Mouse (Mus musculus) stomach, embryonic 15.5 days (tissue): ENCODE results near the gene Apob. TPM values are rescaled to one million over a fixed set of nuclear protein-coding genes. Genes with fewer than 3 reads are reported as not detected.

Experiments
- ATAC-seq: fragments of 200-750 bp; cut with Nextera tagmentation; 2 replicates; pipeline ENCODE4 v1.8.0; 2017; ENCODE audit warnings: low read depth, moderate number of reproducible peaks, moderate TSS enrichment; ENCODE audit not compliant: insufficient read depth, low FRiP score
- H3K27ac ChIP-seq: fragments of 300-500 bp; sonication (generic); 2 replicates; pipeline ENCODE4 v1.5.1; 2015; ENCODE audit warnings: mild to moderate bottlenecking, inconsistent platforms
- H3K27me3 ChIP-seq: fragments of 300-500 bp; sonication (generic); replicated peaks from 2 replicates; pipeline ENCODE4 v1.6.1; 2015; ENCODE audit warnings: inconsistent platforms
- H3K36me3 ChIP-seq: fragments of 300-500 bp; sonication (generic); 2 replicates; pipeline ENCODE4 v1.6.1; 2015; ENCODE audit warnings: inconsistent platforms
- H3K4me1 ChIP-seq: fragments of 300-500 bp; sonication (generic); 2 replicates; pipeline ENCODE4 v1.6.1; 2015; ENCODE audit warnings: inconsistent platforms
- H3K4me2 ChIP-seq: fragments of 300-500 bp; sonication (generic); 2 replicates; pipeline ENCODE4 v1.6.1; 2015; ENCODE audit warnings: mild to moderate bottlenecking, inconsistent platforms
- H3K4me3 ChIP-seq: fragments of 300-500 bp; sonication (generic); replicated peaks from 2 replicates; pipeline ENCODE4 v1.5.1; 2015; ENCODE audit warnings: inconsistent platforms
- H3K9ac ChIP-seq: fragments of 300-500 bp; sonication (generic); 2 replicates; pipeline ENCODE4 v1.6.1; 2015; ENCODE audit warnings: inconsistent platforms
- H3K9me3 ChIP-seq: fragments of 300-500 bp; sonication (generic); 2 replicates; pipeline ENCODE4 v1.6.1; 2016; ENCODE audit warnings: inconsistent platforms
- WGBS: fragments of 180-500 bp; shearing (Covaris S2); methylation state at CpG from one replicate; pipeline ENCODE4 v1.1.7; 2015; 5-methylcytosine and 5-hydroxymethylcytosine counted together
- polyA plus RNA-seq: library from polyadenylated mRNA; unstranded; fragments of >200 nt; fragmentation: Nextera tagmentation; extraction: Ambion mirVana; gene quantifications from 2 replicates; pipeline ENCODE4 v1.2.1, GENCODE M21; 2015

The Apob gene
- polyA plus RNA-seq, 1 experiment from 2014 or later, result 11.0 TPM

GRCm38 (mm10) chr12:8042626-8043394 lies 65.4 kb downstream of the Apob start:
- Histone ChIP-seq H3K36me3 (no peaks in the 10 kb centered on the region), H3K27me3 (no peaks in the 10 kb centered on the region), H3K9ac (no peak overlapping the region), H3K4me3 (no peak overlapping the region), H3K4me1 (no peaks in the 10 kb centered on the region), H3K4me2 (no peak overlapping the region), H3K27ac (no peak overlapping the region), H3K9me3 (no peaks in the 10 kb centered on the region)
- ATAC-seq, result no peak
- WGBS, result 62% methylated on average over 7 of the region's 7 CpGs

DNA sequence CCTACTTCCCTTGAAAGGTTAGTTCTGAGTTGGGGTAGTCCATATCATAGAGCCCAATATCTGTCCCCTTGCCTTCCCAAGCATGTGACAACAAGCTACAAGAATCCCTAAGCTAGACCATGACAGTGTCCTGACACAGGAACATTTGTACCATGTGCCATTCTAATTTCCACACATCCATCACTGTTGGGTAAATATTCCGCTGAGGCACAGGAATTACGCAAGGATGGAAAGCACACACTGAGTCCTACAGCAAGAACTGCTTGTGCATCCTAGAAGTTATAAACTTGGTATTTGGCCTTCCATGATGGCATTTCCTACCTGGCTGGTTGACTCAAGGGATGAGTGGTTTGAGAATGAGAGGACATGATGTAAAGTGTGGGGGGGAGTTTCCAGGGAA lies 69.6 kb downstream of the Apob start:
- Histone ChIP-seq H3K4me3 (no peak overlapping the region), H3K4me2 (no peak overlapping the region), H3K27me3 (no peaks in the 10 kb centered on the region), H3K9ac (no peak overlapping the region), H3K36me3 (no peaks in the 10 kb centered on the region), H3K9me3 (no peaks in the 10 kb centered on the region), H3K27ac (no peak overlapping the region), H3K4me1 (no peaks in the 10 kb centered on the region)
- WGBS, result 83% methylated on average over 2 of the region's 2 CpGs
- no peak for ATAC-seq

- ATAC-seq, result no peak
- no peak overlapping the region for H3K4me2 ChIP-seq
- no peak overlapping the region for H3K9ac ChIP-seq
- no peaks in the 10 kb centered on the region for H3K36me3 ChIP-seq
- H3K27me3 ChIP-seq, result no peaks in the 10 kb centered on the region
- no peak overlapping the region for H3K4me3 ChIP-seq
- H3K4me1 ChIP-seq, result no peaks in the 10 kb centered on the region
- WGBS, result 47% methylated on average over 1 of the region's 1 CpGs
- no peak overlapping the region for H3K27ac ChIP-seq
- H3K9me3 ChIP-seq, result no peaks in the 10 kb centered on the region
Observed at GRCm38 (mm10) chr12:8047789-8048309, 70.4 kb downstream of the Apob start.

GRCm38 (mm10) chr12:8056001-8056640 lies 78.7 kb downstream of the Apob start:
- Histone ChIP-seq H3K27ac (no peak overlapping the region), H3K4me1 (no peaks in the 10 kb centered on the region), H3K4me3 (no peak overlapping the region), H3K9ac (no peak overlapping the region), H3K27me3 (no peaks in the 10 kb centered on the region), H3K9me3 (no peaks in the 10 kb centered on the region), H3K36me3 (no peaks in the 10 kb centered on the region), H3K4me2 (no peak overlapping the region)
- WGBS, result 60% methylated on average over 8 of the region's 8 CpGs
- no peak for ATAC-seq

DNA sequence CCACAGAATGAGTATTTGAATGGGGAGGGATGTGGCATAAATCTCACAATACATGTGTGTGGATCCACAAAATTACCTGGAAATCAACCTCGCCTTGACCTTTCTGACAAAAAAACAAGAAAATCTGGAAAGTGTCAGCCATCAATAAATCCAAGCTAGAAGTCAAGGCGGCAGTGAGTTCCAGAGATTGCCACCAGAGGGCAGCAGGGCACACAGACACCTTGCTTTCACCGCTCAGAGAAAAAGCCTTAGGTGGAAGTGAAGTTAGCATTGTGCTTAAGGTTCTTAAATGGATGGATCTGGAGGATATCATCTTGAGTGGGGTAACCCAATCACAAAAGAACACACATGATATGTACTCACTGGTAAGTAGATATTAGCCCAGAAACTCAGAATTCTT lies 82.1 kb downstream of the Apob start:
- no peak overlapping the region for H3K4me2 ChIP-seq
- 12% methylated on average over 3 of the region's 3 CpGs for WGBS

DNA sequence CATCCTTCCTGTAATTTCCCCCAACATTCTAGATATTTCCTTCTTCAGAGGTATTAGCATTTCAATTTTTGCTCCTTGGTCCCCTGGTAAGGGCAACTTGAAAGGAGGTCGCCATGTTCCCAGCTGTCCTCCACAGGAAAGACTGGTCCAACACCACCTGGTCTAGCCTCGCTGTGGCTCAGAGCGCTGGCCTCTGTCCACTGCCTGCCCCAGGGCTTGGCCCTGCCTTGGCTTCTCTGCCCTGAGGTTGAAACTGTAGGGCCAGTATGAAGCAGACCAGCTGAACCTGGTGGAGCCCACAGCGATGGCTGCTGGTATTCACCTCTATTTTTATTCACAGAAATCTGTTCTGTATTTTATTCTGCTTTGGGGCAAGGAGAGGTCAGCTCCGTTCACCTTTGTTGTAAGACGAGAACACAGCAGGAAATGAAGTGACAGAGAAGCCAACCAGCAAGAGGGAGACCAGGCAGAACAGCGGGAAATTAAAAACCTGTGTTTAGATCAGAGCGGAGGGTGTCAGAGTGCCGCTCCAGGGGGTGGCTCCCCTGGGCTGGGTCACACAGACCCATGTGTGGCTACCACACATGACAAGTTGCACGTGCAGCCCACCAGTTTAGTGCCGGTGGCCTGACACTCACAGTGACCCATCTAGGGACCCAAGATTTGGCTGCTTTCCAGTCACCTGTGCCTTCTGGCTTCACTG lies 86.1 kb downstream of the Apob start:
- 57% methylated on average over 11 of the region's 11 CpGs for WGBS
- Histone ChIP-seq H3K27me3 (no peaks in the 10 kb centered on the region), H3K4me3 (no peak overlapping the region), H3K4me2 (no peak overlapping the region), H3K27ac (no peak overlapping the region), H3K36me3 (no peaks in the 10 kb centered on the region), H3K4me1 (no peaks in the 10 kb centered on the region), H3K9ac (no peak overlapping the region), H3K9me3 (0 out of 2 replicates have a peak, but pooled peaks cover 4% of the 10 kb centered on the region)
- ATAC-seq, result no peak

More for the DNA sequence above, 82.1 kb downstream of the Apob start:
- Histone ChIP-seq H3K27me3 (no peaks in the 10 kb centered on the region), H3K27ac (no peak overlapping the region), H3K9ac (no peak overlapping the region), H3K4me3 (no peak overlapping the region), H3K36me3 (no peaks in the 10 kb centered on the region), H3K4me1 (no peaks in the 10 kb centered on the region), H3K9me3 (no peaks in the 10 kb centered on the region)
- no peak for ATAC-seq

Other genes starting within 250 kb of the Apob start
- 56.5 and 59.5 TPM in 2 replicates for gene Ldah, start 230.5 kb downstream of the Apob start, polyA plus RNA-seq